Mouse (Mus musculus) bone marrow macrophage, adult 2 months (primary cell): ENCODE measurements around the gene Pikfyve.

Experiments used
- CTCF ChIP-seq: IDR thresholded peaks from 2 replicates; pipeline ENCODE4 v1.5.1; 2012; ENCODE audit warnings: low read depth, mild to moderate bottlenecking, low read length, moderate library complexity
- POLR2A ChIP-seq: IDR thresholded peaks from 2 replicates; pipeline ENCODE4 v1.6.1; 2012; ENCODE audit warnings: mild to moderate bottlenecking, low read depth, low read length, borderline replicate concordance

DNA sequence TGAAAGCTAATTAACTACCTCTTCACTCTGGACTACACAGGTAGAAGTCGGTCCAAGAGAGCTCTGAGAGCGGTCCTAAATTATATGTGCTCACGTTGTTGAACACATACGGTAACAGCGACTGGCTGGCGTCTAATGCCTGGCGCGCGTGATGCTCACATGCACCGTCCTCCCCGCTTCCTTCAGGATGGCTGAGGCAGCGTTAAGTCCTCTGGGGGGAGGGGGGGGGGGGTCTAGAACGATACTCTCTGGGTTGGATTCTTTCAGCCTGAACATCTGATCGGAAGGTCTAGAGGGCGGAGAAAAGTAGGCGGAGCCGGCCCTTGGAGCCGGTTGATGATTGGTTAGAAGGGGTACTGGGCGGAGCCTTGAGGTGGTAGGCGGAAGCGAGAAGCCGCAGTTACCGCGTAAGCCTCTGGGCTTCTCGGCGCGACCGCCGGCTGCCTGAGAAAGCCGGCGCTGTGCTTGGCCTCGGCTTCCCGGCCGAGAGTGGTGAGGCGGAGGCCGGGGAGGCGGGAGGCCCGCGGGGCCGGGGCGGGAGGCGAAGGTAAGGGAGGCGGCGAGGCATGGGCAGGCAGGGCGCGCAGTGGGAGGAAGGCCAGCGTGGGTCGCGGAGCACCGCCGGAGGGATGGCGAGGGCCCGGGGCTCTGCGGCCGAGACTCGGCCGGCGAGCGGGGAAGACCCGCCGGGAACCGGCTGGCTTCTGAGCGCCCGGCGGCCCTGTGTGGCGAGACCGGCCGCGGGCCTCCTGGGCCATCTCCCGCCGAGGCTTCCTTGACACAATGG is at the start of gene Pikfyve, which contains the start of gene Idh1:
- TF ChIP-seq CTCF = no peak
- peak; percentile 92; the same call in 1 of the 2 replicates for TF ChIP-seq POLR2A
